Mouse (Mus musculus) thymus, postnatal 36 days (tissue): ENCODE measurements at regions not wholly inside any gene's neighbourhood (a gene's known extent, or its start where the extent isn't known, plus 50 kb on each side); places are given as distances from the start of the nearest gene placed in this dataset.
A peak's percentile ranks its signal among the peaks of the same experiment; 100 is the strongest.
"Not testable (repeated sequence)": the region's sequence is repeated elsewhere in the genome, so short reads cannot be mapped to it uniquely, and the experiment has no call there.

Source experiments
- DNase-seq, 2 experiments: peaks; one replicate each; pipeline ENCODE4 v3.0.0; 2022; ENCODE audit warnings: mixed read lengths in 2 of 2

DNA sequence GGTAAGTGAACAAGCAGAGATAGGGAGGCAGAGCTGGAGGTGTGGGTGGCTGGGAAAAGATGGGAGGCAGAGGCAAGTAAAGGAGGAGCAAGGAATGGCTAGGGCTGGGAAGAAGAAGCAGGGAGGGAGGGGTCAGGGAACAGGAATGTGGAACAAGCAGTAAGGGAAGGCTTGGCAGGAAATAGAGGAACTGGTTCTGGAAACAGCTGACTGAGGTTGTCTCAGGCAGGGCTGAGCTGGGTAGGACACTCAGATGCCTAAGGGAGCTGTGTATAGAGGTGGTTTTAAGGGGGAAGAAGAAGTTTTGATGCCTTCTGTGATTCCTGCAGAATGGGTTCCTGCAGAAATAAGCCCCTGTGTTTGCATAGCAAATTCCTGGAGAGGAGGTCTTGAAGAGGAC, 92.7 kb downstream of the Nucb2 start:
- no peak for DNase-seq

DNA sequence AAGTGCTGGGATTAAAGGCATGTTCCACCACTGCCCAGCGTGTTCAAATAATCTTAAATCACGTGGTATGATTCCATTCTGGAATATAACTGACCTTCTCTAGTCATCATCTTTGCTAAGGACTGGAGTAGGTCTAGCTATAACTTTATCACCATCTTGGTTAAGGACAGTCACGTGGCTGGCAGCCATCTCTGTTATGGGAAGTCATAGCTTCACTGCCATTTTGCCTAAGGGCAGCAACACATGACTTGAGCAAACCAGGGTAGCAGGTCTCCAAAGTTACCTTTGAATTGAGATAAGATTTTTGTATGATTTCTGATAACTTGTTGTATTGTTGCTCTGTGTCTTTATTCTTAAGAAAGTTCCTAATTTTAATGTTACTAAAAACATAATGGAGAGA, 96.2 kb downstream of the Nucb2 start:
- no peak for DNase-seq

DNA sequence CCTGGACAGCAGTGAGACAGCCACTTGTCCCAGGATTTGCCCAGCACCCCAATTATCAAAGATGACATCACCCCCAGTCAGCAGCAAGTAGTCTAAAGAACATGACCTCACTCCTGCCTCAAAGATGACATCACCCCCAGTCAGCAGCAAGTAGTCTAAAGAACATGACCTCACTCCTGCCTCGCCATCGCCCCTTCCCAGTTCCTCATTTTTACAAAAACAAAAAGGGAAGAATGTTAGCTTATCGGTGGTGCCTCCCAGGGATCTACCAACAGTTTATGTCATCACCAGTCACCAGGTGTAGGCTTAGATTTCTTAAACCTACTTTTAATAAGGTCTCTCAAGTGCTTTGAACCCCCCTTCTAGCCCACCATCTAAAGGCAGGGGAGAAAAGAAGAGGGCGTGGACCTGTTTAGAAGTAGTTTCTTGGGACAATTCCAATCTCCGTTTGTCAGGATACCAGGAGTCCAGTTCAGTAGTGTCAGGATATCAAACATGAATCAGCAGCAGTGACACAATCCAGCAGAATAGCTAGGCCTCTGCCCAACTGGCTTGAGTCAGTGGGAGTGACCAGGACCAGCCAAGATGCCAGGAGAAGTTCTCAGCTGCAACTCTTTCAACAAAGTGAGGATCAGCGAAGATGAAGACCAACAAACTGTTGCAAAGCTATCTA, 99.1 kb downstream of the Nucb2 start:
- DNase-seq = no peak

DNA sequence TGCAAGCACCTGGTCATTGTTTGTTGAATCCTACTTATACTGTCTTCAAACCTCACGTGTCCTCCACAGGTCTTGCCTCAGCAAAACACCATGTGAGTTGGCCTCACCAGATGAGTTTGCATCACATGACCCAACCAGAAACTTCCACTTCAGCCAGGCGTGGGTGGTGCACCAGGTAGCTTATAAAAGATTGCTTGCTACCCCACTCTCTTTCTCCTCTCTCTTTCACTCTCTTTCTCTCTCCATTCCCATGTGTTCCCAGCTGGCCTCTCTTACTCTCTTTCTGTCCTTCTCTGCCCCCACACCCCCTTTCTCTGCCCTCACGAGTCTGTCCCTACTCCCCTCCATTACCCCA, 99.6 kb downstream of the Nucb2 start:
- DNase-seq = no peak

DNA sequence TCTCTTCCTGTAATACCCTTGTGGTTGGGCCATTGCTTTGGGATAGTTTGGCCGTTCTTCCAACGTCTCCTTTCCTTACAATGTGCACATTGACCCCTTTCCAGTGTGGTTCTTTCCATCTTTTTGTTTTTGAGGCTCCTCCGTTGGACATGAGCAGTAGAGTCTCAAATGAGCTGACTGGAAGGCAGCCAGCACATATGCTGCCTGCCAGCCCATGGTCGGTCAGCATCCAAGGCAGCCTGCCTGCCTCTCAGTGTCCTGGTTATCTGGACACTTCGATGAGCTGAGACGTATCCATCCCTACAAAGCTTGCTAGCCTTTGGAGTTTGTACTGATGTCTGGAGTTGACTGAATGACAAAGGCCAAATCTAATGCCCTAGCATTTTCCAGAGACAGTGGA, 102.1 kb downstream of the Nucb2 start:
- DNase-seq = no peak

DNA sequence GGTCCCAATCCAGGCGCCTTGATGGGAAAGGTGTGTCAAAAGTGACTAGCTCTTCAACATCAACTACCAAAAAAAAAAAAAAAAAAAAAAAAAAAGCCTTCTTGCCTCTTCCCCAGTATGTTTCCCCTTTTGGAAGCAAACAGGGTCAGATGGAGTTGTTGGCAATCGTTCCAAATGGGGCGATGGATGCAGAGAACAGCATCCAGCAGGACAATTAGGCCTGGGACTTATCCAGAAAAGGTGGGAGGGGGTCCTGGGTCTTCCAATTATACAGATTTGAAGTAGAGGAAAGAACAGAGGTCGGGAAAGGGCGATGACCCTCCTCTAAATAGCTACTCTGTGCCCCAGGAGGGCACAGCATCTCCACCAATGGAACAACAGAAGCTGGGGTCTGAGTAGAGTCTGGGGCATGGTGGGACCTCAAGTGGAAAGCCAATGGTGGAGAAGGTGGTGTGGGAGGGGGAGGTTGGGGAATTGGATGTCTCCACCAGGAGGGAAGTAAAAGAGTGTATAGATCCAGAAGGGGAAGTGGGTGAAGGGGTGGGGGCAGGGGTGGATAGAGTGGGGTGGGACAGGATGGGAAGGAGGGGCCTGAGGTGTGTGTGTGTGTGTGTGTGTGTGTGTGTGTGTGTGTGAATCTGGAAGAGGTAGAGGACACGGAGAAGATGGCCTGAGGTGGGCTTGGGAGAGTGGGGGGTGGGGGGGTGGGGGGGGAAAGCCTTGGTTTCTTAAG, 102.7 kb downstream of the Nucb2 start:
- no peak for DNase-seq

DNA sequence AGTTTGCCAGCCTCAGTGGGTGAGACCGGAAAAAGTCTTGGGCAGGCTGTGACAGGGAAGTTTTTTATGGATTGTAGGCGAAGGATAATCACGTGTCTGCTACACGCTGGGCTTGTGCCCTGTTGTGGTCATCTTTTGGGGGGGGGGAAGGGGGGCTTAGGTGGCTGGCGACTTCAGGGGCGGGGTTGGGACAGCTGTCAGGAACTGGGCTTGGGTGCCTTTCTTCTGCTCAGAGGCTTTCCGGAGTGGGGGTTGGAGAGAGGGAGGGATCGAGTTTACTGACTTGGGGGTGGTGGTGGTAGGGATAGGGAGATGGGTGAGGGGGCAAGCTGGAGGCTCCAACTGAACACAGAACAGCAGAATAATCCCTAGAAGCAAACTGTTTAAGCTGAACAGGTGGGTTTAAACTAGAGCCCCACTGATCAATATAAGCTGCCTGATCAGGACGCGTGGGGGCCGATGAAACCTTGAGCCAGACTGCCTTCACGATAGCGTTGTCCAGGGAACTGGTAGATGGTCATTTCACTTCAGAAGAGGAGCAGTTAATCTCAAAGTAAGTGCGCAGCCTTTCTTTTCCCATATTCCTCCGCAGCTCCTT, 103.6 kb downstream of the Nucb2 start:
- no peak for DNase-seq

DNA sequence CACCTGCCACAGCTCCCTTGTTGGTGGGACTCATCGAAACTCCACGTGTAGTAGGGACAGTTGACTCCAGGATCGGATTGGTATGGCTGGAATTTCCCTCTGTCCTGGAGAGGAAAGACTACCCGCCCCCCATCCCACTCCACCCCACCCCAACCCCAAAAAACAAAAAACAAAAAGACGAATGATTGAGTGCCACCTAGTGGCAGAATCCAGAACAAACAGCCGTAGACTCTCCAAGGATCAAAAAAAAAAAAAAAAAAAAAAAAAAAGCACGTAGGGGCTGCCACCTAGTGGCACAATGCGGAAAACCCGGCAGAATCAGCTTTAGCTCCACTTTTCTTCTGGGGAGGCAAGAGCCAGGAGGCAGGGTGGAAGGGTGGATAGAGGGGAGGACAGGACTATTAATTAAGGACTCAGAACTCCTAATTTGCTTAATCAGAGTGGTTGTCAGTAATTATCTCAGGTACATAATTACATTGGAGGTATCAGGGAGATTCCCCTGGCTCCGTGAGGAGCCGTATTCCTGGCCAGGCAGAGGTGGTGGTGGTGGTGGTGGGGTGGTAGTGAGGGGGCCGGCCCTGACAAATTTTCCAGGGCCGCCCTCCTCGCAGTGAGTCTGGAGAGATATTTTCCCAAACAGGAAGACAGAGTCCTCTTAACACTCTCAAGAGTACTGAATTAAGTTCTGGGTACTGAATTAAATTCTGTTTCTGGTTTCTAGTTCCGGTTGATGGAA, 104.3 kb downstream of the Nucb2 start:
- DNase-seq = peak; percentile 34 to 44

DNA sequence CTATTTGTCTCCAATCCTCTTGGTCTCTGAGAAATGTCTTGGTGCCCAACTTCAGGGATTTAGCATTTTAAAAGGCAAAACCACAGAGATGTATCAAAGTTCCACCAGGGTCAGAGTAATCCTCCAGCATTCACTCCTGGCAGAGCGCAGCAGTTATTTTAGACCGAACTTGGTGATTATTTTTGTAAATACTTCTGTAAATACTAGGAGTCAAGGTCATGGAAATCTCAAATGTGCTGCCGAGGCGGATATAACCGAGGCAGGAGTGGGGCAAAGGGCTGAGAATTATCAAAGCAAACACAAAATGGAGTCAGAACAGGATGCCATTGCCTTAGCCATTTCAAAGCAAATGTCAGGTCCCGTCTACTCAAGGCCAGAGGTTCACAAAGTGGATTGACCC, 105.2 kb downstream of the Nucb2 start:
- no peak for DNase-seq

DNA sequence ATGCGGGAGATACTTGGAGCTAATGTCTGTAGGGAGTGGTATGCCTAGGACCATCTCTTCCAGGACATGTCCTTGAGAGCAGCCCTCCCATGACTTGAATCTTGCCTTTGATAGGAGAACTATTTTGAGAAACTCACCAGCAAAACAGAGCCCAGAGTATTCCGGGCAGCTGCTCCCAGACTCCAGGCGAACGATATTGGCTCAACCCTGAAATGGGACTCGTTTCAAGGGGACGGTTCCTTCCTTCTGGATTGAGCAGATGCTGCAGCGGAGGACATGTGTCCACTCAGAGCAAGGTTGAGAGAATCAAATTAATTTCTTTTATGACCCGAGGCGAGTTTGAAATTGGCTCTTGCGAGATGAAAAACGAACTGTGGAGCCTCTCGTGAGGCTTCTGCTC, 105.7 kb downstream of the Nucb2 start:
- DNase-seq = no peak

DNA sequence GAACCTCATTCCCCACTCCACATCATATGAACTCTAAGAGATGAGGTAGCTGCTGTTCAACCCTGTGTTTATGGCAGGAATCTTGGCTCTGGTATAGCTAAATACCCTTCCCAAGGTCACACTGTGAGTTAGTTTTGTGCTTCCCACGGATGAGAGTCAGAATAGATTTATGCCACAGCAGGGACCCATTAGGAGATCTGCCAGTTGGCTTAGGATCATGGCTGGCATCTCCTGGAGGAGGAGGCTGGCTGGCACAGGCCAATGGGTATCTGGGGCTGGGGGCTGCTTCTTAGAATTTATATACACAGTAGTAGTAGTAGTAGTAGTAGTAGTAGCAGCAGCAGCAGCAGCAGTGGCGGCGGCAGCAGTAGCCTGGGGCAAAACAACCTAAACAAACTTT, 111.8 kb downstream of the Nucb2 start:
- DNase-seq = no peak

DNA sequence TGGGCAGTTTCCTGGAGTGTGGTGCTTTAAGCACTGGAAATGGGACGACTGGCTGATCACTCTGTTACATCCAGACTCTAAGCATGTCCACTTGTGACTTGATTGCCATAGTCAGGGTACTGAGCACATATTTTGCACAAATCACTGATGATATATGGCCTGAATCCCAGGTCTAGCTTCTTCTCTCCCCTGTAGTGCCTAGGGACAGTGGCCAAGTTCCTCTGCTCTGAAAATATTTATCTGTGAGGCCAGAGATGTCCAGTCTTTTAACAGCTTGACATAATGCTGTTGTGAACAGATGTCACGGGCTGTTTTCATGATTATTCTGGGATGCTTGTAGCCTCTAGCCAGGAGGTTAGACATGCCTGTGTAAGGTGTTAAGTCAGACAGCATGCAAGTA, 115.5 kb downstream of the Nucb2 start:
- DNase-seq = no peak

DNA sequence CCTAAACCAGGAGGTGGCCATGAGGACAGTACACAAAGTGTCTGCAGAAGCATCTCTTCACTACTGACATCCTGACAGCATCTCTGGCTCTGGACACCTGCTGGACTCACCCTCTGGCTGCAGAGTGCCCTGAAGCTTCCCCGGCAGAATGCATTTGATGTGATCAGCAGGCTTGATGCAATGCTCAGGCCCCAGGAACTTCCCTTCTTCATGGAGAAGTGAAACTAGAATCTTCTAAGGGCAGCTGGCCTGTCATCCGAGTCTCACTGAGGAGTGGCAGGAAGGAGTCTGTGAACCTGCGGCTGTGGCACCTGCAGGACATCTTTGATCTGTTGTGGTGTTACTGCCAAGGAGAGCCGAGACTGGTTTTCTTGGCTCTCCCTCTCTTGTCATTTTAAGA, 116.2 kb downstream of the Nucb2 start:
- peak; percentile 16 to 28 for DNase-seq

DNA sequence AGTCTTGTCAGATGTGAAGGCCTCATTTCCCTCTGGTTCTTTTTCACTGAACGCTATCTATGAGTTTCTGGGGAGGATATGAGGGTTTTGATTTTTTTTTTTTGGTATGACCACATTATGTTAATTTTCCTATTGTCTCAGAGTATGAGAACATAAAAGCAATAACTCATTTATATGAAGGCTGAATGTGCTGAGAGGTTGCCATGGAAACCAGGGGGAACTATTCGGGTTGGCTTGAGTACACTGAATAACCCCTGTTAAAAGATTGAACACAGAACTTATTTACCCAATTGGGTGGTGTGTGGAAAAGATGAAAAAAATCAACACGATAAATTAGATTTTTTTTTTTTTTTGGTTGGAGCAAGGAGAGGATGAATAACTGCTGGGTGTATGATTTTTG, 129.0 kb downstream of the Nucb2 start:
- no peak for DNase-seq

DNA sequence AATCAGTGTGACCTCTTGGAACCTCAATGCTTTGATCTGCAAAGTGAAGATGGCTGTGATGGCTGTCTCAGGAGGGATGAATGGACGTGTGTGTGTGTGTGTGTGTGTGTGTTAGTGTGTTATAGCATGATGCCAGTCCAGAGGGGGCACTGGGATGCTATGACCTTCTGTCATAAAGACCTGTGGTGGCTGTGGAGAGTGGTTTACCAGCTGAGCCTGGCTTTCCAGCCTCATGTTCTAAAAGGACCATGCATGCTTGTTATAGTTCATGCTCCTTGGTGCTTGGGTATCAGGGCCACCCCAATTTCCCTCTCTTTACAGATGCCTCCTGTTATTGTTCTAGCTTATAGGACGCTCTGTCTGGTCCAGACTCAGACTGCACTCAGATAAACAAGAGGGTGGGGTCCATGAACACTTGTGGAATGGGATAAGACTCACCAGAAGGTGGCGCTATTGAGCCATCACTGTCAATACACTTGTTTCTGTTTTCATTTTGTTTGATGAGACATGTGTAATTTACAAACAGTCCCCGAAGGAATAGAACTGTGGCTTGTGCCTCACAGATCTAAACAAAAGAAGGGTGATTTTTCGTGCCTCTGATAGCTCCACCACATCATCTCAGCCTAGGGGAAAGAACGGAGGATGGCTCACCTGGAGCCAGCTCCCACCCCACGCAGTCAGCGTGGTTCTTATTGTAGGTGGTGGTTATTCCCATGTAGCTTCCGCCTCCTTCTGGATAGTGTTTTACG, 140.9 kb downstream of the Nucb2 start:
- peak in 1 of 2 experiments; percentile 11 for DNase-seq

DNA sequence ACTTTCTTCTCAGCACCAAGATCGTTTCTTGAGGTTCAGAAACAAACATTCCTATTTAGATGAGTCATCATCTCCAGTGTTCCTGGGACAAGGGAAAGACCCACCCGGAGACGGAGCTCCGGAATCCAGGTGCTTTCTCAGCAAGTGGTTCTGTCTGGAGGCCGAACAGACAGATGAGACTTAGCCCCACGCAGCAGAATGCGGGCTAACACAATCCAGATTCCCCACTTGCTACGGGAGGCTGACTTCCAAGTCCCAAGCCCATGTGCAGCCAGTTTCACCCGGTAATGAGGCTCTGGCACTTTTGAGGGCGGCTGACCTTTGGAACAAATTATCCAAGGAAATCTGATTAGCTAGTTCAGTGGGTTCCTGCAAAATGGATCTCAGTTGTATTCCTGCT, 150.3 kb downstream of the Nucb2 start:
- no peak for DNase-seq

DNA sequence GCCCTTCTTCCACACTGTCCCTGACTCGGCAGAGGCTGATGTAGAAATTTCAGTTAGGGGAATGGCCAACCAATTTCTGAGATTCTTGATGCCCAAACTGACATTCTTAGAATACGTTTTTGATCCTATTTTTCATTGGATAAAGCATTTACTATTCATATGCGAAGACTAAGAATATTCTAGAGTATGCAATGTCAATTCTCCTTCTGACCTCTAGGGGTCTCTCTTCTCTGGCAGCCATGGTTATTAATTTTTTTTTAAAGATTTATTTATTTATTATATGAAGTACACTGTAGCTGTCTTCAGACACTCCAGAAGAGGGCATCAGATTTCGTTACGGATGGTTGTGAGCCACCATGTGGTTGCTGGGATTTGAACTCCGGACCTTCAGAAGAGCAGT, 152.9 kb downstream of the Nucb2 start:
- not testable (repeated sequence) for DNase-seq

DNA sequence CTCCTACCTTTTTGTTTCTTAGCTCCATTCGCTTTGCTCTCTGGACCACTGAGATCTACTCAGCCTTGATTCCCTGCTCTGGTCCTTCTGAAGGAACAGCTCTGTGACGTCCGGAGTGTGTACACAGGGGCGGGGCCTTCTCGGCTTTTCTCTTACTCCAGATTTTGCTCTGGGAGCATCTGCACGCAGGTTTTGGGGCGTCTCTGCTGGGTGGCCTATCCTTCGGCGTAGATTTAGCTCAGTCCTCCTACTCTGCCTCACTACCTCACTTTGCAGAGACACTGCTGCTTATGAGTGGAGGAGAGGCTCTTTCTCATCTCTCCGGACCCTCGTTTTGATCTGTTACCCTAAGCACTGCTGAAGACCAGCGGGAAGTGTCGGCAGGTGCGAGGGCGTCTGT, 161.4 kb downstream of the Nucb2 start:
- no peak for DNase-seq

DNA sequence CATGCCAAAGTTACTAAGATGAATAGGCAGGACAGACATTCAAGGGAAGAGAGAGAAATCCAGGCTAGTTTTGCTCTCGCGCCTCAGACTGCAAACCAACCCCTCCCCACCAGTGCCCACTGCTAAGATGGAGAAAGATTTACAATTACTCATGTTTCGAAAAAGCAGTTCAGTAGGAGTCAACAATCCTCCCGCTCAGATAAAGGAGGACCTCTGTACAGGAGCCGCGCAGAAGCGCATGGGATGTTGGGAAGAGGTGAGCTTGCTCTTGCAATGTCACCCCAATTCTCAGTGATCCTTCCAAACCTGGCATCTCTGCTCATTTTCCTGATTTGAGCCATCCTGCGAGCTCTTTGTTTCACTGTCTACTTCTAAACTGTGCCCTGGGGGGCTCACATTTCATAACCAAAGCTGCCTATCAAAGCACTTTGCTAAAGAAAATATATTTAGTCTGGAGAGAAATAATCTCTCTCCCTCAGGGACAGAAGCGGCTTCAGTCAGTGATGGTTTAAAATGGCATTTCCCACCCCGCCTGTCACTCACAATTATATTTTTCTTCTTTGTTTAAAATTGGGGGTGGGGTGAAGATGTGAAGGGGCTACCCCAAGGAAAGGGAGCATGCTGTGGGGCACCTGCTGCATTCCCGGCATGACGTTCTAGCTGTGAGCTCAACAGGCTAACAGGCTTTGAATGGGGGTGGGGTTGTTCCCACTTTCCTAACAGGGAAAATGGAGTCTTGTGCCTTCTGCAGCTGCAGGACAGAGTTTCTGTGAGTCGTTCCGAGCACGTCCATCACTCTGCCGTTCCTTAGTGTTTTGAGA, 170.2 kb downstream of the Nucb2 start:
- DNase-seq = no peak

DNA sequence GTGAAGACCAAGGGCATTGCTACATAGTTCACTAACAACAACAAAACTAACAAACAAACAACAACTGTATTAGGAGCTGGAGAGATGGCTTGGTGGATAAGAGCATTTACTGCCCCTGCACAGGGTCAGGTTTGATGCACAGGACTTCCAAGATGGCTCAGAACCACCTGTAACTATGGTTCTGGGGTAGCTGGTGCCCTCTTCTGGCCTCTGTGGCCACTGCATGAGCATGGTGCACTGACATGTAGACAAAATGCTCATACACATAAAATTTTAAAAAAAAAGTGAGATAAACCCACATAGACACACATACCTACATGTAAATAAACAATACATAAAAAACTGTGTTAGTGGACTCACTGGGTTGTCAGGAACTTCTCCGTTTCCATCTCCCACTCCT, 172.5 kb downstream of the Nucb2 start:
- DNase-seq = no peak

DNA sequence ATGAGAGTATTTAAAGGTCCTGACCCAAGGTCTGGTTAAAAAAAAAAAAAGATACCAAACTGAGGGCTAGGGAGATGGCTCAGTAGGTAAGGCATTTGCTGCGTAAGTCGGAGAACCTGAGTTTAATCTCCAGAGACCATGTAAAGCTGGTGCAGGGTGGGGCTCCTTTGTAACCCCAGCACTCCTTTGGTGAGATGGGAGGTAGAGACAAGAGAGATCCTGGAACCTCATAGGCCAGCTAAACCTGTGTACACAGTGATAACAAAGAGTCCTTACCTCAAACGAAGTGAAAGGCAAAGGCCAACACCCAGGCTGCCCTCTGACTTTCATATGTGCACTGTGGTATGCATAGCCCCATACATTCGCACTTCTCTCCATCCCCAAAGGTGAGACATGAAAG, 175.0 kb downstream of the Nucb2 start:
- DNase-seq = no peak

DNA sequence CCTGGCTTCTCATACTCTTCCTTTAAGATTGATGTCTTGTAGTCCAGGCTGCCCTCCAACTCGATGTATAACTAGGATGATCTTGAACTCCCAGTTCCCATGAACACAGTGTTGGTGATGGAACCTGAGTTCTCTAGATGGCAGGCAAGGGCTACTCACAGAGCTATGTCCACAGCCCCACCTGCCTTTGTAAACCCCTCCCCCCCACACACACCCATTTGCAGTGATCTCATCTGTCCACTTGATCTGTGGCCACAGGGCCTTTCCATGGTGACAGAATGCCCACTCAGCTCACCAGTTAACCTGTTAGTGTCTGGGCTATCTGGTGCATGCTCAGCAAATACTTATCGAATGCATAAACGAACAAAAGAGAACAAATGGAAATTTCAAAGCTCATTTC, 176.4 kb downstream of the Nucb2 start:
- DNase-seq = no peak
